Comparison of ENCODE assay signal across 18 mouse cellular contexts in genomic region chr11:70679894-70680293, GRCm38 (mm10). TPM values are rescaled to one million over a fixed set of nuclear protein-coding genes. Genes with fewer than 3 reads are reported as not detected.
A peak's percentile ranks its signal among the peaks of the same experiment; 100 is the strongest.
DNase-seq lines count a peak whose midpoint lies in the region; ATAC-seq lines count a peak whose summit lies in the region.
"Had no signal": no experiment of that assay in that cellular context is flagged by ENCODE, and none has a peak within 500 bp of the region (broad histone marks: within the 10 kb centered on the region; RNA-seq: fewer than 3 reads in every experiment).

No protein-coding gene starts in this region.

- H3K36me3 ChIP-seq in macrophage (ENCODE audit: inconsistent target): peaks cover 71% of the 10 kb centered on the region

- peak overlapping the region; percentile 82 for H3K27ac ChIP-seq in macrophage
- H3K27ac ChIP-seq: forebrain, embryonic 15.5 days; kidney, postnatal 0 days; limb, embryonic 15.5 days; midbrain, embryonic 13.5 days; neural tube, embryonic 13.5 days had no signal

- WGBS in macrophage (ENCODE audit: missing documents): 4% methylated on average over 7 of the region's 8 CpGs

- H3K4me3 ChIP-seq in macrophage (ENCODE audit: inconsistent target): no peak overlapping the region
- H3K4me3 ChIP-seq: forebrain, embryonic 15.5 days; limb, embryonic 15.5 days; midbrain, embryonic 13.5 days; neural tube, embryonic 13.5 days had no signal

- DNase-seq in layer of hippocampus, adult 11-12 months (ENCODE audit: low spot score): peak; percentile 52
- no peak for DNase-seq in layer of hippocampus, adult 9-10 months (ENCODE audit: low spot score)
- DNase-seq in B cell, adult 2 months: peak; percentile 60 to 64
- no peak for DNase-seq in urinary bladder, postnatal 25 days (ENCODE audit: low spot score)
- DNase-seq in right cerebral cortex, postnatal 25 days: no peak
- DNase-seq in adrenal gland, postnatal 10 days: no peak
- DNase-seq: adrenal gland, adult 2 months; cerebellum, adult 11-12 months; right cerebral cortex, adult 18-20 months; thymus, postnatal 25 days had no signal

- peak; percentile 89 for ATAC-seq in common myeloid progenitor, adult 5-6 weeks (replicated peaks; ENCODE audit: low read depth, poor library complexity, severe bottlenecking)
- ATAC-seq: forebrain, embryonic 15.5 days; midbrain, embryonic 13.5 days; Patski had no signal

- peaks cover 41% of the 10 kb centered on the region; the same call in 1 of the 2 replicates for H3K79me2 ChIP-seq in macrophage (ENCODE audit: inconsistent target)

RNA-seq across cellular contexts. Expression of gene Camta2, which starts 8.0 kb away (rescaled TPM):
- total RNA-seq in common myeloid progenitor, adult 5-6 weeks (2017): 5.3 and 13.3 TPM in 2 replicates
- 100 to 1,000 TPM; 124 to 580 (median 347) TPM for total RNA-seq in macrophage (2018; cell fraction: chromatin; rRNA removed)
- total RNA-seq in macrophage (2018; cell fraction: cytosol; rRNA removed): 10 to 100 TPM; 40.2 to 91.1 (median 66.6) TPM
- 100 to 1,000 TPM; 107 to 336 (median 211) TPM for total RNA-seq in macrophage (2018; cell fraction: nucleus; rRNA removed)
- 35.3 to 53.1 TPM (median 41.4 TPM) in 3 replicates for polyA plus RNA-seq in macrophage (2018)
- total RNA-seq in adrenal gland, postnatal 10 days (2021): 10 to 100 TPM; 34.3 to 43.8 TPM

RNA-seq across cellular contexts. Expression of gene Spag7, which starts 10.7 kb away (rescaled TPM):
- 43.2 and 53.2 TPM in 2 replicates for total RNA-seq in common myeloid progenitor, adult 5-6 weeks (2017)
- total RNA-seq in macrophage (2018; cell fraction: chromatin; rRNA removed): 10 to 100 TPM; 17.1 to 67.8 (median 46.7) TPM
- total RNA-seq in macrophage (2018; cell fraction: cytosol; rRNA removed): 10 to 100 TPM; 38.5 to 72.4 (median 53.2) TPM
- 10 to 100 TPM; 21.5 to 47.9 (median 32.1) TPM for total RNA-seq in macrophage (2018; cell fraction: nucleus; rRNA removed)
- 72.0 to 176 TPM (median 83.0 TPM) in 3 replicates for polyA plus RNA-seq in macrophage (2018)
- total RNA-seq in adrenal gland, postnatal 10 days (2021): 10 to 100 TPM; 66.5 to 72.6 TPM

RNA-seq across cellular contexts. Expression of gene Inca1, which starts 20.1 kb away (rescaled TPM):
- not detected in 2 replicates for total RNA-seq in common myeloid progenitor, adult 5-6 weeks (2017)
- total RNA-seq in macrophage (2018; cell fraction: chromatin; rRNA removed): 1 to 10 TPM in 25 of 26 experiments, under 1 TPM in 1; 0.70 to 5.2 (median 2.2) TPM
- total RNA-seq in macrophage (2018; cell fraction: cytosol; rRNA removed): 1 to 10 TPM in 1 of 26 experiments, under 1 TPM in 25; 0.24 to 1.1 (median 0.41) TPM
- 1 to 10 TPM in 17 of 26 experiments, under 1 TPM in 6, not detected in 3; 0.68 to 3.4 (median 1.3) TPM for total RNA-seq in macrophage (2018; cell fraction: nucleus; rRNA removed)
- 0.32 to 0.85 TPM (median 0.36 TPM) in 3 replicates for polyA plus RNA-seq in macrophage (2018)
- 10 to 100 TPM; 13.8 to 18.9 TPM for total RNA-seq in adrenal gland, postnatal 10 days (2021)

RNA-seq across cellular contexts. Expression of gene Kif1c, which starts 20.5 kb away (rescaled TPM):
- total RNA-seq in common myeloid progenitor, adult 5-6 weeks (2017): 4.7 and 8.6 TPM in 2 replicates
- total RNA-seq in macrophage (2018; cell fraction: chromatin; rRNA removed): 100 to 1,000 TPM in 6 of 26 experiments, 10 to 100 TPM in 20; 31.0 to 191 (median 81.2) TPM
- 10 to 100 TPM; 53.9 to 92.7 (median 74.4) TPM for total RNA-seq in macrophage (2018; cell fraction: cytosol; rRNA removed)
- total RNA-seq in macrophage (2018; cell fraction: nucleus; rRNA removed): 100 to 1,000 TPM in 2 of 26 experiments, 10 to 100 TPM in 24; 40.8 to 102 (median 70.2) TPM
- 60.6 to 75.9 TPM (median 62.3 TPM) in 3 replicates for polyA plus RNA-seq in macrophage (2018)
- 100 to 1,000 TPM; 156 to 176 TPM for total RNA-seq in adrenal gland, postnatal 10 days (2021)

RNA-seq across cellular contexts. Expression of gene Eno3, which starts 22.9 kb away (rescaled TPM):
- 8.9 and 10.0 TPM in 2 replicates for total RNA-seq in common myeloid progenitor, adult 5-6 weeks (2017)
- 10 to 100 TPM in 19 of 26 experiments, 1 to 10 TPM in 7; 3.6 to 24.3 (median 14.3) TPM for total RNA-seq in macrophage (2018; cell fraction: chromatin; rRNA removed)
- 1 to 10 TPM; 2.5 to 4.6 (median 3.9) TPM for total RNA-seq in macrophage (2018; cell fraction: cytosol; rRNA removed)
- 10 to 100 TPM in 6 of 26 experiments, 1 to 10 TPM in 20; 3.0 to 16.2 (median 7.7) TPM for total RNA-seq in macrophage (2018; cell fraction: nucleus; rRNA removed)
- polyA plus RNA-seq in macrophage (2018): 3.0 to 5.4 TPM (median 4.8 TPM) in 3 replicates
- total RNA-seq in adrenal gland, postnatal 10 days (2021): 100 to 1,000 TPM in 1 of 2 experiments, 10 to 100 TPM in 1; 89.5 to 224 TPM

Comparison
In these comparisons a context has a peak if more than half of its experiments do, and no peak if none do; other contexts are left out.
1. DNase-seq: peak in layer of hippocampus, adult 11-12 months (single experiment) and B cell, adult 2 months (2 of 2); none in layer of hippocampus, adult 9-10 months (single experiment), urinary bladder, postnatal 25 days (single experiment), right cerebral cortex, postnatal 25 days (single experiment) and adrenal gland, postnatal 10 days (single experiment).
2. RNA of gene Inca1, which starts 20.1 kb away (total RNA-seq): 13.8 to 18.9 TPM in adrenal gland, postnatal 10 days; not detected in common myeloid progenitor, adult 5-6 weeks; every median in the first group is over 10 times any median in the second.